13 mouse cellular contexts compared by ENCODE assay signal in the genomic region with DNA sequence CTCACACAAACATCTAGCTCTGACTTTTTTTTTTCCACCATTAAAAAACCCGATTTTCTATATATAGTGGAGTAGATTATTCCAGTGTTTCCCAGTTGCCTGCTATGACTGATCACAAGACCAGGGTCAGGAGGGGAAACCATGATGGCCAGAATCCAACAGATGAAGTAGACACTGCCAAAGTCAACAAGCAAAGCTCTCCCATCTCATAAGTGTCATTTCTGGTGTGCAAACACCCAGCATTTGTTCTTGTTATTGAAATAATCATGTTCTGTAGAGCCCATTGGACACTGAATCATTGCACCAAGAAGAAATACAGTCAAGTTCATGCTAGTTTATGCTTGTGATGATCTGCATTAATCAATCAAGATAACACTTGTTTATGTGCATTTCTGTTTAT. TPM values are rescaled to one million over a fixed set of nuclear protein-coding genes. Genes with fewer than 3 reads are reported as not detected.
DNase-seq lines count a peak whose midpoint lies in the region; ATAC-seq and TF ChIP-seq lines count a peak whose summit lies in the region.
"Had no signal": no experiment of that assay in that cellular context is flagged by ENCODE, and none has a peak within 500 bp of the region (broad histone marks: within the 10 kb centered on the region; RNA-seq: fewer than 3 reads in every experiment).

No protein-coding gene starts in this region.

- intact Hi-C loops in heart, postnatal 36 days (cut with DNase I) = no loop called here
- intact Hi-C loops in left cerebral cortex, postnatal 25 days (cut with DNase I) = no loop called here

- no peak for TF ChIP-seq CTCF in lung, adult 2 months (IDR thresholded peaks at IDR 0.05; ENCODE audit: insufficient read depth, low read length)

- no peak for TF ChIP-seq POLR2A in lung, adult 2 months (IDR thresholded peaks at IDR 0.05; ENCODE audit: borderline replicate concordance, extremely low read depth, low read depth, low read length)

- peaks cover 3% of the 10 kb centered on the region; the same call in 1 of the 2 replicates for H3K4me1 ChIP-seq in lung, adult 2 months (ENCODE audit: control insufficient read depth, insufficient read depth, low read length)
- H3K4me1 ChIP-seq: intestine, embryonic 15.5 days had no signal

- H3K4me3 ChIP-seq in lung, adult 2 months (replicated peaks; ENCODE audit: extremely low read depth, low read depth, low read length) = no peak overlapping the region
- H3K4me3 ChIP-seq: embryonic facial prominence, embryonic 12.5 days; heart, embryonic 15.5 days; intestine, embryonic 15.5 days had no signal

- DNase-seq in lung, adult 18-20 months = peak; percentile 15 to 44
- no peak for DNase-seq in lung, adult 2 months
- DNase-seq in heart, postnatal 36 days = peak; percentile 33 to 42
- DNase-seq in kidney, postnatal 25 days = peak; percentile 59 to 72
- DNase-seq in left cerebral cortex, postnatal 25 days (ENCODE audit: low spot score in 2 of 2) = no peak
- no peak for DNase-seq in MN1 (ENCODE audit: low spot score)
- DNase-seq: cerebellum, adult 11-12 months; right cerebral cortex, postnatal 4 days had no signal

- WGBS in lung, adult 2 months = 41% methylated on average over 1 of the region's 1 CpGs

- no peak for ATAC-seq in cerebellum, adult (ENCODE audit: insufficient number of reproducible peaks, low FRiP score, low TSS enrichment)
- ATAC-seq: intestine, embryonic 15.5 days had no signal

RNA-seq across cellular contexts. Expression of a gene that starts 9.1 kb away (rescaled TPM):
- not detected in 2 replicates for polyA plus RNA-seq in lung, adult 2 months (2012; rRNA removed)
- total RNA-seq in heart, postnatal 36 days (2021) = not detected
- total RNA-seq in left cerebral cortex, postnatal 25 days (2021) = not detected
- polyA plus RNA-seq: embryonic facial prominence, embryonic 12.5 days; heart, embryonic 15.5 days; intestine, embryonic 15.5 days; stomach, embryonic 16.5 days had no signal

RNA-seq across cellular contexts. Expression of a gene that starts 41.0 kb away (rescaled TPM):
- polyA plus RNA-seq in lung, adult 2 months (2012; rRNA removed) = not detected in 2 replicates
- total RNA-seq in heart, postnatal 36 days (2021) = not detected
- total RNA-seq in left cerebral cortex, postnatal 25 days (2021) = 1 to 10 TPM; 3.3 to 3.8 TPM

RNA-seq across cellular contexts. Expression of a gene that starts 47.9 kb away (rescaled TPM):
- polyA plus RNA-seq in lung, adult 2 months (2012; rRNA removed) = 214 and 298 TPM in 2 replicates
- total RNA-seq in heart, postnatal 36 days (2021) = 100 to 1,000 TPM; 218 to 246 TPM
- total RNA-seq in left cerebral cortex, postnatal 25 days (2021) = 1,000 to 10,000 TPM; 1,388 to 1,439 TPM

Comparison
In these comparisons a context has a peak if more than half of its experiments do, and no peak if none do; other contexts are left out.
1. DNase-seq: peak in lung, adult 18-20 months (2 of 2), heart, postnatal 36 days (2 of 2) and kidney, postnatal 25 days (2 of 2); none in lung, adult 2 months (single experiment), left cerebral cortex, postnatal 25 days (0 of 2) and MN1 (single experiment).
2. RNA of a gene that starts 41.0 kb away (total RNA-seq): 3.3 to 3.8 TPM in left cerebral cortex, postnatal 25 days; not detected in heart, postnatal 36 days; every median in the first group is over 4 times any median in the second.
3. RNA of a gene that starts 47.9 kb away (total RNA-seq): 1,388 to 1,439 TPM in left cerebral cortex, postnatal 25 days; 218 to 246 TPM in heart, postnatal 36 days; every median in the first group is over 4 times any median in the second.